Mouse (Mus musculus) layer of hippocampus, postnatal 36 days (tissue): ENCODE data around the gene Pdia6. TPM values are rescaled to one million over a fixed set of nuclear protein-coding genes. Genes with fewer than 3 reads are reported as not detected.

ENCODE experiments used
- DNase-seq, 2 experiments: peaks; one replicate each; pipeline ENCODE4 v3.0.0; 2022
- total RNA-seq, 2 experiments: library from RNA; stranded (reverse); gene quantifications; 2 replicates each; pipeline ENCODE4 v1.2.3; 2021

Gene Pdia6
- total RNA-seq, 2 experiments from 2014 or later = 170 to 200 TPM

DNA sequence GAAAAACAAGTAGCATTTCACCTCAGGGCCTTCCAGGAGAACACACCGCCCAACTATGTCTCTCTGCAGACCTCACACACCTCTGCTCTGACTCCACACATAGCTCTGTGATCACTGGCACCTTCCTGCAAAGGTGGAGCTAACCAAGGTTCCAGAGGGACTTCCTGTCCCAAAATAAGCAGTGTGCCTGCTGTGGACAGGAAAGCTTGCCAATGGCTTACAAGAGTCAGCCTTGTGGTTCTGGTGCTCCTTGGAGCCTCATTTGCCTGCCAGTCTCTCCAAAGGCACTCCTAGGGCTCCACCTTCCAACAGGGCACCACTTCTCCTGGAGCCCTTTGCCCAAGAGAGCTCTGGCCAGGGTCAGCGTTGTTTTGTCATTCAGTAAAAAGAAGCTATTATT, 1.5 kb upstream of the Pdia6 start:
- DNase-seq = no peak

DNA sequence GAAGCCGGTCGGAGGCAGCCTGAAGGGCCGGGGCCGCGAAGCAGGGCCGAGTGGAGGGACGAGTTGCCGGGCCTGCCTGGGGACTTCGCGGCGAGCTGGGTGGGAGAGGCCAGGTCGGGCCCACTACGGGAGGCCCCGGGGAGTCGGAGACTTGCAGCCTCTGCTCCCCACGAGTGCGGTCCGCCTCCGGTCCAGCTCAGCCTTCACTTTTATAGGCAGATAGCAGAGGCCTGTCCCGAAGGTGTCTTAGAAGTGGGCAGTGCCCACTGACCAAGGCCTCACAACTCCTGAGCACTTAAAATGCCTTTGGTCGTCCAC, 287 bp downstream of the Pdia6 start:
- no peak for DNase-seq

DNA sequence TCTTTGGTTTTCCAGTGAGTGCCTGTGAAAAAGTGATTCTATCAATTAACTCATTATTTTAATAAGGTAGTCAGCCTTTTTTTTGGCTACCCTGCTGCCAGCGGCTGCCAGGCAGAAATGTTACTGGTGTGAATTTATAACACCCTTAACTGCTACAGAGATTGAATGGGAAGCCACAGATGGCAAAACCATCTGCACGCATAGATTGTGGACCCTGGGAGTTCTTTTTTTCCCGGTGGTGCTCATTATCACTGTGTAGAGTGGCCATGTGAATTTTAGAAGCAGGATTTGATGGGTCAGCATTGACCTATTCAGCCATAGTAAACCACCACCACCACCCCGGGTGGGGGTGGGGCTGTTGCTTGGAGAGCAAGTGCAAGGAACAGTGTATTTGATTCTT, 971 bp downstream of the Pdia6 start:
- DNase-seq = peak; percentile 59 to 72

DNA sequence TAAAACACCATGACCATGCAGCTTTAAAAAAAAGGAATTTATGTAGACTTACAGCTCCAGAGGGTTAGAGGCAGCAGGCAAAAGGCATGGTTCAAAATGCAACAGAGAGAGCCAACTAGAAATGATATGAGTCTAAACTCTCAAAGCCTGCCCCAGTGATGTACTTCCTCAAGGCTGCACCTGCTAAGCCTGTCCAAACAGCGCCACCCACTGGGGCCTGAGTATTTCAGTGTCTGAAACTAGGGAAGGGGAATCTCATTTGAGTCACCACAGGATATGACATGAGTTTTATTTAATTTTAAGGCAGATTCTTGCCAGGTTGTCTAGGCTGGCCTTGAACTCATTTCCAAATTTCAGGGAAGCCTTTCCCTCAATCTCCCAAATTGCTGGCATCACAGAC, 4.9 kb downstream of the Pdia6 start:
- no peak for DNase-seq

DNA sequence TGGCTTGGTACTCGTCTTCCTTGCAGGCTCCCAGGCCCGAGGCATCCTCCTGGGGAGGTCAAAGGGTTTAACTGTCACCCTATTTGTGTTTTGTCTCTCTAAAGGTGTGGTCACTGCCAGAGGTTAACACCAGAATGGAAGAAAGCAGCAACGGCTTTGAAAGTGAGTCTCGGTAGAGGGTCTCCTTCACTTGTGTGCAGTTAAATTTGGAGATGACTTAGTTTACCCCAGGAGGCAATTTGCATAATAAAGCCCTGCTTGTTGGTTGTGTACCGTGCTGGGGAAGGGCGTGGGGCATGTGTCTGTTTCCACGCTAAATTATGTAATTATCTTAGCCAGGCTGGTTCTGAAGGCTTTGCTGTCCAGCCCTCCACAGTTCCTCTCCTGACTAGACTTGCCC, 7.5 kb downstream of the Pdia6 start:
- DNase-seq = no peak

DNA sequence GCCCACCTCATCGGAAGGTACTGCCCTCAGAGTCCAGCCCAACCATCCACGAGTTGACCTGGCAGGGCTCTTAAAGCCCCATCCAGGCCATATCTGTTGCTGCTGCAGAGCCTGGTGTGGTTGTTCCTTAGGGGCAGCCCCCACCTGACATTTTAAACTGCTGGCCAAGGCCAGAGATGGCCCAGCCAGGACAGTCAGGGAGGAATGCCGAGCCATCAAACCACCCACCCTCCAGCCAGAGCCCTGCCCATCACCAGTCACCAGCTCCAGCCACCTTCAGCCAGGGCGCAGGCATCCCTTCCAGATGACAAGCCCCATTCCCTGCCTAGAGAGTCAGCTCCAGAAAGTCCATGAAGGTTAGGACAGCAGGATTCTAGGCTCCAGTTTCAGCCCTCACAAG, 22.2 kb downstream of the Pdia6 start:
- DNase-seq = no peak

DNA sequence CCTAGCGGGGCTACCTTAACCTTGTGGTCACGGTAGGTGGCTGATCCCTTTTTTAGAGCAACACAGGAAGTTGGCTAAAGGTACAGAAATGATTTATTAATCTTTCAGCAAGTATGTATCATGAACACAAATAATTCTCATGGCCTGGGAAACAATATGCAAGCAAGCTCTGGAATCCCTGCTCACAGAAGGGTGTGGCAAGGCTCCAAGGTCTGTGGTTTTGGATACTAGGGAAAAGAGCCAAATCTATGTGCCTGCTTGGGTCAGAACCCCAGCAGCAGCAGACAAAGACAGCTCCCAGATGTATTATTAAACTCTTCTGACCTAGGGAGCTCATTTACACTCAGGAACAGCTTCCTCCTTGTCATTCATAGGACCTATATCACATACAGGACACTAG, 22.7 kb downstream of the Pdia6 start:
- DNase-seq = no peak

DNA sequence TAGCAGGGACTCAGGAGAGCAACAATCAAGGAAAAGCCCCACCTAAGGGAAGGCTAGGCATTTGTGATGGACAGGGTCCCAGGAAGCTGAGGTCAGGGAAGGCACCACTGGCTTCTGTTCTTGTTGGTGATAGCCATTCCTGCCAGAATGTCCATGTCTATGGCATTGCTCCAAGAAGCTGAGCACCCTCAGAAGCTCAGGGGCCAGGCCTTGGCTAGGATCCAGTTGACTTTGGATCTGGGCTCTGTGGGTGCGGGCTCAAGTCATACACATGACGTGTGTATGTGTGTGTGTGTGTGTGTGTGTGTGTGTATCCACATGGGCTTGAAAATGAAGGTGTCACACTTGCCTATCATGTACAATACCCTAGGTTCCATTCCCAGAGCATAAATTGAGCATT, 23.6 kb downstream of the Pdia6 start:
- no peak for DNase-seq

DNA sequence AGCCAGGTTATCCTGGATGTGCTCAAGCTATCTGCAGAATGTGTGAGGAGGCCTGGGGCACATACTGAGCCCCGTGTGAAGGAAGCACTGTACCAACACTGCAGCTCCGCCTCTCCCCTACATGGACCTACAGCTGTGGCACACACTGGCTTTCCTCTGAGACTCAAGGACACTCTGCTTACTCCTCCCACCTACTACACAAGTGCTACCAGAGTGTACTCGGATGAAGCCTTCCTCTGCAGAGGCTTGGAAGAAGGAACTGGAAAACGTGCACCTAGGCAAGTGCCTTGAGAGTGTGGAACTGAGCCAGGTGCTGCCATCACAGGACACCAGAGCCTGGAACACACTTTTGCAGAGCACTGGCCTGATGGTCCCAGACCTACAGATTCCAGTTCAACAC, 24.2 kb downstream of the Pdia6 start:
- no peak for DNase-seq

DNA sequence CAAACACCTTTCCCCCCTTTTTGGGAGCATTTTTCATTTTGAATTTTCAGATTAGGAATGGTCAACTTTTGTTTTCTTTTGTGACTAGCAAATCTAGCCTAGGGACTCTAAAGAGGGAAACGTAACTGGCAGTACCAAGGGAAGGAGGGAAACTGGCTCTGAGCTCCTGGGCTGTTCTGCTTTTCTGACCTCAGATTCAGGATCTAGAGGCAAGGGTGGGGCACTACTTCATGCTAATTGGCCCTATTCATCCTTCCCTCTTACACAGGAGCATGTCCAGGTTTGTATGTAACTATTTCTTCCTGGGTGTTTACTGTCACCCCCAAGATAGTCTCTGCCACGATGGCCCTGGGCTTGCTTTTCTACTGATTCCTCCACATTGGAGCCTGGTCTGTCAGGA, 30.6 kb downstream of the Pdia6 start:
- no peak for DNase-seq

DNA sequence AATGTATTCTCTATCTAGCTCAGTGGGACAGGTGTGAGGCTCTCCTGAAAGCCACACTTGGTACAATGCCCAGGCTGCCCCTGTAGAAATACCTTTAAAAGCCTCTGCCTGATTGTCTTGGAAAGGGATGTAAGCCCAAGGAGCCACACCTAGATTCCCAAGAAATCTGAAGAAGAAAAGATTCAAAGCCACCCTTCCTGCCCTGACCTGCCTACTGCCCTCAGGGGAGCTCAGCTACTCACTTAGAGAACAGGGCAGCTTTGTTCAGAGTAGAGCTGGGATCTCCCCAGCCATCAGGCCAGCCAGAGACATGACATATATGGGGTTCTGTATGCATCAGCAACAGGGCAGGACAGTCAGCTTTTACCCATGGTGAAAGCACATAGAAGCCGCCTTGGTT, 33.6 kb downstream of the Pdia6 start:
- DNase-seq = no peak

DNA sequence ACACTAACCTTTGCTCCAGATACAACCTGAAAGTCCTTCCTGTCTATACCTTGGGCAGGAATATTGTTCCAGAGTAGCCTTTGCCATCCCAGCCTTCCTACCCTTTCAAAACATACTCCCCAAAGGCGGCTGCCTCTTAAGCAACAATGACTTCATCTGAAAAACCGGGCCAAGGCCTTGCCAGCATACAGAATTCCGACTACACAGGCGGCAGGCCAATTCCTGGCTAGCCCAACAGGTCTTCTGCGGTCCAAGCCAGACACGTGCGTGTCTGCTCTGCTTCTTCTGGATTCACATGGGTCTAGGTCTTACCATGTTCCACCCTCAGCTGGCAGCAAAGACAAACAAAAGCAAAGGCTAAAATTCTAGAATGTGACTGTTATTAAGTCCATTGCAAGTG, 39.1 kb downstream of the Pdia6 start:
- no peak for DNase-seq

DNA sequence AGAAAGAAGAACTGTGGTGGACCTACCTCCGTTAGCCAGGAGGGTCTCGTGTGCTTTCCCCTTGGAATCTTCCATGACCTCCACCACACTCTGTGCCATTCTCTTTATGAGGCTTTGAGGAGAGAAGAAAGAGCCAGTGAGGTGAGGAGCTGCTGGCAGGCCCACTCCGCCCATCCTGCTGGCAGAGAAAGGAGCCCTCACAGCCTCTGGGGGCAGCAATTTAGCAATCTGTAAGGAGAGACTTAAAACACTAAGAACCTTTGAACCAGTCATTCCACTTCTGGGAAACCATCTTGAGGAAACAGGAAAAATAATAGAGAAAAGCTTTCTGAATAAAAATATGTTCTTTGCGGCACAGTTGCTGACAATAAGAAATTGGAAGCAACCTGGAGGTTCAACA, 41.9 kb downstream of the Pdia6 start:
- no peak for DNase-seq

DNA sequence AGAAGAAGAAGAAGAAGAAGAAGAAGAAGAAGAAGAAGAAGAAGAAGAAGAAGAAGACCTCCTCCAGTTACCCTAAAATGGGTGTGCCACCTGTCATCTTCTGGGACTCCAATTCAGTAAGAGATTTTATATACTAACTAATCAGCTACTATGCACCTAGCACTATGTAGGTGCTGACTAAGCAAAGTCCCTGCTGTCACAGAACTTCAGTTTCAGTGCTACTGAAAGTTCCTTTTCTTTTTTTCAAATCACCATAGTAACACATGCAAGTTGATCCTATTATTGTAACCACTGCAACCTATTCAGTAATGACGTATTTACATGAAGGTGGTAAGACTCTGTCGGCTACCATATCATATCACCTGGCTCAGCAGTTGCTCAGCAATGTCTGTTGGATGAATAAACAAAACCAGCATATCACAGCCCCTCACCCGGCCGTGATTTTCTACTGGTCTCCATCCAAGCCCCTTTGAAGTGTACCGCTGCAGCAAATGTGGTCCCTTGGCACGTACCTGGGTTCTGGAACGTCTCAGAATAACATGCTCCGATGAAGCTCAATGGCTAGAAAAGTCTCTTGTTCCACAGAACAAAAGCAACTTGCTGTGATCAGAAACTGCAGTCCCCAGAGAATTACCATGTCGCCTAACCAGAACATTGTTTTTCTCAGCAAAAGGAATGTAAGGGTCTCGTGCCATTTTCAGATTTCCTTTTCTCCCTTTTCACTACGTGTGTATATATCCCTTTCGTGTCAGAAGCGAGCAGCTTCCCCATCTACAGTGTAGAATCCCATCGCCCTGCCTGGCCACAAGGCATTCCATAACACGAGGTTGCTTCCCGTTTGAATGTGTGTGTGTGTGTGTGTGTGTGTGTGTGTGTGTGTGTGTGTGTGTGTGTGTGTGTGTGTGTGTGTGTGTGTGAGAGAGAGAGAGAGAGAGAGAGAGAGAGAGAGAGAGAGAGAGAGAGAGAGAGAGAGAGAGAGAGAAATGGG, 44.8 kb downstream of the Pdia6 start:
- no peak for DNase-seq

DNA sequence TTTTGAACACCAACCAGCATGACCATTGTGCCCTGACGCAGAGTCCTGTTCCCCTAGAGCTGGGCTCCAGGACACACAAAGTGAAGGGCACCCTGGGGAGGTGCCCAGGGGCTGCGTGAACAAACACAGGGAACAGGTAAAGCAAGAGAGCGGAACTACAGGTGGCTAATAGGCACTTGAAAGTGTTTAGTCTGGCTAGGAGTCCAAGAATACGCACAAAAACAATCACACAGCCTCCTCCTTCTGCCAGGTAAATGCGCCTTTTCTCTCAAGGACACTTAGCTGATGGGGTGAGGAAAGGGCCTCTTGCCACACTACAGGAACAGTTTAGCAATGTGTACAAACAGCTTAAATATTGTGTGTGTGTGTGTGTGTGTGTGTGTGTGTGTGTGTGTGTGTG, 49.8 kb downstream of the Pdia6 start:
- DNase-seq = no peak

DNA sequence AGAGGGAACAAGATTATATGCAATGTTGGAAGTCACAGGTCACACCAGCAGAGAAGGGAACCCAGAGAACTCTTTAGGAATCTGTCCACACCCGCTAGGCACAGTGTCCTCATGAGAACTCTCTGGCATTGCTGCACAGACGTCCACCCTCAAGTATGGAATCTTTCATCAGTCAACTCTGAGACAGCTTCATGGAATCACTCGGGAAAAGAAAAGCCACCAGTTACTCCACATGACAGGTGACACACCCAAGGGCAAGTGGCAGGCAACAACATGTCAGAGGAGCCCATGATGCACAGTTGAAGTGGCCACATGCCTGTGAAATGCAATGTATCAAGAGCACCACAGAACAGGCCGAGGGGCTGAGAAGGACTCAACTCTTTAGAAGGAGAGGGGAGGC, 51.6 kb downstream of the Pdia6 start:
- DNase-seq = no peak

DNA sequence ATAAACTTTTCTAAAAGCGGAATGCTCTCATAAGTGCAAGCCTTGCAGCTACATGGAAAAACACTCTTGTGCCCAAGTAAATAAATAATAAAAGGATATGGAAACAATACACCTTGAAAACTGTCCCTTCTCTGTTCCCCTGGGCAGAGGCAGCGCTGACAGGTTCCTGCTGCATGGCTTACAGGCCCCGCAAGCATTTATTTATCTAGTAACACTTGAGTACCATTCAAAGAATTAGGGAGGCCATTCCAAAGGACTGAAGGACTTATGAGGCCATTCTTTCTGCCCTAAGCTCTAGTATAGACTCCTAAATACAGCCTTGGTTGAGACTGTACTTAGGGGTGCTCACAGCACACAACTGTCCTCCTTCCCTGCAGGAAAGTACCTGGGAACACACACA, 52.1 kb downstream of the Pdia6 start:
- DNase-seq = no peak

DNA sequence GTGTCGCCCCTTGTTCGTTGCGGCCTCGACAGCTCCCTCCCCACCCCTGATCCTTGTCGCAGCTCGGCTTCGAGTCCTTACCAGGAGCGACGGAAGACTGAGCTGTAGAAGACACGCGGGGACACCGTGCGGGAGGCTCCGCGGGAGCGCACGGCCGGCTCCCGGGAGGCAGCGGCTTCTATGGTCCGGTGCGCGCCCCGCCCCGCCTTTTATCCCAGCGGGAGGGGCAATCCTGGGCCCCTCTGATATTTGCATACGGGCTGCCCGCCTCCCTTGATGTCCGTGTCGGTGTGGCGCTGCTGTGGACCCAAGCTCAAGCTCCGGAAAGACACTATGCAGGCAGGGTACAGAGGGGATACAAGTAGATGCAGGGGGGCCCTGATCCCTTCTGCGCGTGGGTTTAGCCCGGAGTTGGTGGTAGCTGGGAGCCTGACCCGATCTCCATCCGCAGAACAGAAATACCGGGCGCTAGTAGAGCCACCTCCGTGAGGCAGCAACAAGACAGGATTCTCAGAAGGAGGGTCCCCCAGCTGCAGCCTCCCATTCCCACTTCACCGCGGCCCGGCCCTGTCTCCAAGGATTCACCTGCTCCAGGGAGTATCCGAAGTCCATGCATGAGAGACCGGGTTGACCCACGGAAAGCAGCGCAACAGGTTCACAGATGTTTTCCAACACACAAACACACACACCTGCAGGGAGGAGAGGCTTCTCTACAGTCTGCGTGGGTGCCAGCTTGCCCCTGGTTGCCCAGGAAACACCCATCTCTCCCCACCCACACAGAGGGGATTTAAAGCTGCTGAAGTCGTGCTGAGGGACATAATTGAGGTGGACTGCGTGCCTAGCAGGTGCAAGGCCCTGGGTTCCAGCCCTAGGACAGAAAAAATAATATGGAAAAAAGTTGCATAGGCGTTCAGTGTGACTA, 58.5 kb downstream of the Pdia6 start:
- DNase-seq = peak in 1 of 2 experiments; percentile 12

DNA sequence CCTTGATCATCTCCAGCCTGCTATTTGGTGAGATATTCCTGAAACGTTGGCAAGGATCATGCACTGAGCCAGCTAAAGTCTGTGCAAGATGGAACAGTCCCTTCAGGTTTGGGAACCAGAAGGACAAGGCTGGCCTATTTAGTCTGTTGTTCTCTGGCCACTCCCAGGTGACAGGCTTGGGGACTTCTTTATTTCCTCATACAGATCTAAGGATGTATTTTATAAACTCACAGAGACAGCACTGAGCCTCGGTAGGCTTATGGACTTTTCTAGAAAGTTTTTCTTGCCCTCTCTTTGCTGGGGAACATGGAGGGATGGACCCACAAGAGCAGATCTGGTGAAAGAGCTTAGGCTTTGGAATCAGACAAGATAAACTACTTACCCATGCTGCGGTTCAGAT, 62.9 kb downstream of the Pdia6 start, which contains the start of gene Atp6v1c2:
Atp6v1c2 (minus strand) TSS at position 101 of the 400 bp plus-strand sequence.
- DNase-seq = no peak

DNA sequence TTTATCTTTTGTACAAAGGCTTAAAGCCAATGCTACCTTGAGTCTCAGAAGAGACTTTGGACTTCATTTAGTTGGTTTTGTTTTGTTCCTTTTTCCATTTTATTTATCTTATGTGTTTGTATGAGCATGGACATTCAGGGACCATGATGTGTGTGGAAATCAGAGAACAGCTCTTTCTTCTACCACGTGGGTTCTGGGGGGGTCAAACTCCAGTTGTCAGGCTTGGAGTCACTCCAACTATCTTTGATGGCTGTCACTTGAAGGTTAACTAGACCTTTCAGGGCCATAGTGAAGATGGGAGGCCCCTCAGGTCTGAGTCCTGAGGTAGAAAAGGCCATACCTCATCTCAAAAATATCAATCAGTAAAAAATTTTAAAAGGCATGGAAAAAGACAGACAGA, 67.1 kb downstream of the Pdia6 start:
- no peak for DNase-seq
